Mouse (Mus musculus): ENCODE data around the gene Btf3l4. TPM values are rescaled to one million over a fixed set of nuclear protein-coding genes. Genes with fewer than 3 reads are reported as not detected.

Btf3l4 gene
- polyA plus RNA-seq, 1 experiment from 2014 or later: 275 TPM

- no peak overlapping the region for H3K27ac ChIP-seq
- no peak overlapping the region for H3K4me2 ChIP-seq
- 89% methylated on average over 7 of the region's 7 CpGs for WGBS
- no peak overlapping the region for H3K9ac ChIP-seq
- H3K27me3 ChIP-seq: no peaks in the 10 kb centered on the region
- H3K36me3 ChIP-seq (ENCODE audit: poor library complexity, severe bottlenecking): peaks cover 10% of the 10 kb centered on the region; the same call in 1 of the 2 replicates
- H3K4me1 ChIP-seq: peaks cover 2% of the 10 kb centered on the region
- no peak overlapping the region for H3K4me3 ChIP-seq
- H3K9me3 ChIP-seq (replicated peaks): no peaks in the 10 kb centered on the region
- ATAC-seq: no peak
Measured at GRCm38 (mm10) chr4:108841920-108842578, 8.6 kb upstream of the Btf3l4 start.

GRCm38 (mm10) chr4:108838031-108838430 is 4.6 kb upstream of the Btf3l4 start:
- Histone ChIP-seq H3K4me2 (no peak overlapping the region), H3K27ac (no peak overlapping the region), H3K4me3 (no peak overlapping the region), H3K9me3 (replicated peaks) (no peaks in the 10 kb centered on the region), H3K27me3 (no peaks in the 10 kb centered on the region), H3K9ac (no peak overlapping the region), H3K4me1 (peaks cover 21% of the 10 kb centered on the region), H3K36me3 (ENCODE audit: poor library complexity, severe bottlenecking) (peaks cover 10% of the 10 kb centered on the region; the same call in 1 of the 2 replicates)
- 86% methylated on average over 4 of the region's 4 CpGs for WGBS
- ATAC-seq: no peak

- peak overlapping the region; percentile 77 for H3K4me3 ChIP-seq
- H3K9me3 ChIP-seq (replicated peaks): no peaks in the 10 kb centered on the region
- peaks cover 39% of the 10 kb centered on the region for H3K4me1 ChIP-seq
- 73% methylated on average over 3 of the region's 3 CpGs for WGBS
- H3K27ac ChIP-seq: peak overlapping the region; percentile 100
- peak overlapping the region; percentile 80 for H3K9ac ChIP-seq
- H3K27me3 ChIP-seq: no peaks in the 10 kb centered on the region
- H3K4me2 ChIP-seq: peak overlapping the region; percentile 72
- H3K36me3 ChIP-seq (ENCODE audit: poor library complexity, severe bottlenecking): peaks cover 3% of the 10 kb centered on the region; the same call in 1 of the 2 replicates
- ATAC-seq: no peak
Measured at GRCm38 (mm10) chr4:108835496-108835895, 2.1 kb upstream of the Btf3l4 start.

GRCm38 (mm10) chr4:108834971-108835311 is 1.5 kb upstream of the Btf3l4 start:
- 1% methylated on average over 15 of the region's 15 CpGs for WGBS
- ATAC-seq: no peak
- Histone ChIP-seq H3K27me3 (no peaks in the 10 kb centered on the region), H3K9ac (peak overlapping the region; percentile 80), H3K9me3 (replicated peaks) (no peaks in the 10 kb centered on the region), H3K27ac (peak overlapping the region; percentile 100), H3K4me1 (peaks cover 39% of the 10 kb centered on the region), H3K4me3 (peak overlapping the region; percentile 77), H3K36me3 (ENCODE audit: poor library complexity, severe bottlenecking) (peaks cover 5% of the 10 kb centered on the region), H3K4me2 (peak overlapping the region; percentile 72)

- Histone ChIP-seq H3K4me1 (peaks cover 39% of the 10 kb centered on the region), H3K9me3 (replicated peaks) (no peaks in the 10 kb centered on the region), H3K27me3 (no peaks in the 10 kb centered on the region), H3K4me2 (peak within 1 kb of the TSS; percentile 72), H3K27ac (peak within 1 kb of the TSS; percentile 100), H3K9ac (peak within 1 kb of the TSS; percentile 98), H3K4me3 (peak within 1 kb of the TSS; percentile 77), H3K36me3 (ENCODE audit: poor library complexity, severe bottlenecking) (peaks cover 11% of the 10 kb centered on the region)
- WGBS: under 1% methylated on average over 34 of the region's 34 CpGs
- peak; percentile 79 for ATAC-seq
Measured at GRCm38 (mm10) chr4:108834115-108834970, 929 bp upstream of the Btf3l4 start, which contains the start of gene Txndc12. Gene Txndc12 (plus strand): TSS chr4:108834601.

- Histone ChIP-seq H3K27ac (peak overlapping the region; percentile 100), H3K4me3 (peak overlapping the region; percentile 77), H3K4me1 (peaks cover 39% of the 10 kb centered on the region), H3K36me3 (ENCODE audit: poor library complexity, severe bottlenecking) (peaks cover 15% of the 10 kb centered on the region), H3K27me3 (no peaks in the 10 kb centered on the region), H3K4me2 (peak overlapping the region; percentile 72), H3K9me3 (replicated peaks) (no peaks in the 10 kb centered on the region), H3K9ac (peak overlapping the region; percentile 98)
- under 1% methylated on average over 6 of the region's 6 CpGs for WGBS
- no peak for ATAC-seq
Measured at GRCm38 (mm10) chr4:108833828-108834114, 357 bp upstream of the Btf3l4 start.

- no peak for ATAC-seq
- H3K4me2 ChIP-seq: 0 out of 2 replicates have a peak overlapping the region, but pooled peaks have one; percentile 65
- no peak overlapping the region for H3K27ac ChIP-seq
- no peaks in the 10 kb centered on the region for H3K9me3 ChIP-seq (replicated peaks)
- WGBS: 79% methylated on average over 1 of the region's 1 CpGs
- no peak overlapping the region for H3K4me3 ChIP-seq
- H3K9ac ChIP-seq: no peak overlapping the region
- H3K36me3 ChIP-seq (ENCODE audit: poor library complexity, severe bottlenecking): peaks cover 42% of the 10 kb centered on the region
- no peaks in the 10 kb centered on the region for H3K27me3 ChIP-seq
- H3K4me1 ChIP-seq: peaks cover 25% of the 10 kb centered on the region
Measured at GRCm38 (mm10) chr4:108830698-108831097, 2.7 kb downstream of the Btf3l4 start.

- Histone ChIP-seq H3K27ac (no peak overlapping the region), H3K9ac (no peak overlapping the region), H3K4me1 (peaks cover 10% of the 10 kb centered on the region), H3K4me2 (no peak overlapping the region), H3K4me3 (no peak overlapping the region), H3K36me3 (ENCODE audit: poor library complexity, severe bottlenecking) (peaks cover 78% of the 10 kb centered on the region), H3K27me3 (no peaks in the 10 kb centered on the region), H3K9me3 (replicated peaks) (no peaks in the 10 kb centered on the region)
- WGBS: 93% methylated on average over 2 of the region's 2 CpGs
- ATAC-seq: no peak
Measured at GRCm38 (mm10) chr4:108826643-108827042, 6.8 kb downstream of the Btf3l4 start.

- H3K27ac ChIP-seq: no peak overlapping the region
- ATAC-seq: no peak
- H3K27me3 ChIP-seq: no peaks in the 10 kb centered on the region
- H3K4me2 ChIP-seq: no peak overlapping the region
- H3K4me3 ChIP-seq: no peak overlapping the region
- no peaks in the 10 kb centered on the region for H3K9me3 ChIP-seq (replicated peaks)
- peaks cover 5% of the 10 kb centered on the region for H3K4me1 ChIP-seq
- no peak overlapping the region for H3K9ac ChIP-seq
- WGBS: 94% methylated on average over 1 of the region's 1 CpGs
- H3K36me3 ChIP-seq (ENCODE audit: poor library complexity, severe bottlenecking): peaks cover 83% of the 10 kb centered on the region
Measured at GRCm38 (mm10) chr4:108826096-108826495, 7.3 kb downstream of the Btf3l4 start.

- WGBS: 95% methylated on average over 3 of the region's 3 CpGs
Measured at GRCm38 (mm10) chr4:108825677-108826076, 7.7 kb downstream of the Btf3l4 start.

GRCm38 (mm10) chr4:108811550-108811949 is 21.9 kb downstream of the Btf3l4 start:
- H3K9me3 ChIP-seq (replicated peaks): no peaks in the 10 kb centered on the region
- no peaks in the 10 kb centered on the region for H3K4me1 ChIP-seq
- no peak overlapping the region for H3K9ac ChIP-seq
- H3K4me2 ChIP-seq: no peak overlapping the region
- 67% methylated on average over 6 of the region's 6 CpGs for WGBS
- ATAC-seq: no peak
- no peaks in the 10 kb centered on the region for H3K27me3 ChIP-seq
- no peak overlapping the region for H3K27ac ChIP-seq
- no peak overlapping the region for H3K4me3 ChIP-seq
- H3K36me3 ChIP-seq (ENCODE audit: poor library complexity, severe bottlenecking): peaks cover 13% of the 10 kb centered on the region

More at GRCm38 (mm10) chr4:108825677-108826076, 7.7 kb downstream of the Btf3l4 start:
- H3K27ac ChIP-seq: no peak overlapping the region
- H3K4me1 ChIP-seq: peaks cover under 1% of the 10 kb centered on the region
- H3K4me3 ChIP-seq: no peak overlapping the region
- no peaks in the 10 kb centered on the region for H3K9me3 ChIP-seq (replicated peaks)
- no peak overlapping the region for H3K9ac ChIP-seq
- no peak for ATAC-seq
- H3K36me3 ChIP-seq (ENCODE audit: poor library complexity, severe bottlenecking): peaks cover 87% of the 10 kb centered on the region
- no peaks in the 10 kb centered on the region for H3K27me3 ChIP-seq
- H3K4me2 ChIP-seq: no peak overlapping the region

GRCm38 (mm10) chr4:108811142-108811541 is 22.3 kb downstream of the Btf3l4 start:
- Histone ChIP-seq H3K9me3 (replicated peaks) (no peaks in the 10 kb centered on the region), H3K4me3 (no peak overlapping the region), H3K36me3 (ENCODE audit: poor library complexity, severe bottlenecking) (peaks cover 13% of the 10 kb centered on the region), H3K9ac (no peak overlapping the region), H3K4me2 (no peak overlapping the region), H3K27me3 (no peaks in the 10 kb centered on the region), H3K27ac (no peak overlapping the region), H3K4me1 (no peaks in the 10 kb centered on the region)
- ATAC-seq: no peak
- 61% methylated on average over 4 of the region's 4 CpGs for WGBS

All from forebrain, embryonic 13.5 days (tissue).